Mouse (Mus musculus) subcutaneous adipose tissue, adult 2 months (tissue): Measurements from ENCODE around the gene Tspo. TPM values are rescaled to one million over a fixed set of nuclear protein-coding genes. Genes with fewer than 3 reads are reported as not detected.

Experiments used
- polyA plus RNA-seq: library from polyadenylated mRNA; depleted of rRNA; stranded (reverse); fragments of >200 nt; gene quantifications from 2 replicates; pipeline ENCODE4 v1.2.3, GENCODE M21; 2012; ENCODE audit warnings: low replicate concordance; rRNA removed

Tspo gene
- 588 and 1,237 TPM in 2 replicates for polyA plus RNA-seq

DNA sequence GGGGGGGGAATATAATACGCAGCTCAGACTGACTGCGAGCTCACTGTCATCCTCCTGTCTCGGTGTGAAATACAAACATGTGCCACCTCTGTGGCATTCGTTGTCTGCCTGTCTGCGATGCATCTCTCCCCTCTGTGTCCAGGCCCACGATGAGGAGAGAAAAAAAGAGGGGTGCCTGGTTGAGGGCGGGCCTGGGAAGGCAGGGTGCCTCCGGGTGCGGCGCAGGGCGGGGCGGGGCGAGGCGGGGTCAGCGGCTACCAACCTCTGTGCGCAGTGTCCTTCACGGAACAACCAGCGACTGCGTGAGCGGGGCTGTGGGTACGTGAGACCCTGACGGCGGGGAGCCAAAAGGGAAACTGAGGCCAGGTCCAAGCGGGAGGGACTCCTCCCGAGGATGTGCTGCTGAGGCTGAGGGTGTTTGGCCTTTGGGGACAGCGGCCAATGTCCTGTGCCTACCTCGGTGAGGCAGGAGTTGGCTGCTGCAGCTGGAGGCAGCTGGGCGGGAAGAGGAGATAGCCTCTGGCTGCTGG lies at the start of gene Tspo, which contains the start of gene Mcat:
Gene Tspo (plus strand): TSS at position 266 of the 530 bp plus-strand sequence.
Gene Mcat (minus strand): TSS at position 461 of the 530 bp plus-strand sequence.

DNA sequence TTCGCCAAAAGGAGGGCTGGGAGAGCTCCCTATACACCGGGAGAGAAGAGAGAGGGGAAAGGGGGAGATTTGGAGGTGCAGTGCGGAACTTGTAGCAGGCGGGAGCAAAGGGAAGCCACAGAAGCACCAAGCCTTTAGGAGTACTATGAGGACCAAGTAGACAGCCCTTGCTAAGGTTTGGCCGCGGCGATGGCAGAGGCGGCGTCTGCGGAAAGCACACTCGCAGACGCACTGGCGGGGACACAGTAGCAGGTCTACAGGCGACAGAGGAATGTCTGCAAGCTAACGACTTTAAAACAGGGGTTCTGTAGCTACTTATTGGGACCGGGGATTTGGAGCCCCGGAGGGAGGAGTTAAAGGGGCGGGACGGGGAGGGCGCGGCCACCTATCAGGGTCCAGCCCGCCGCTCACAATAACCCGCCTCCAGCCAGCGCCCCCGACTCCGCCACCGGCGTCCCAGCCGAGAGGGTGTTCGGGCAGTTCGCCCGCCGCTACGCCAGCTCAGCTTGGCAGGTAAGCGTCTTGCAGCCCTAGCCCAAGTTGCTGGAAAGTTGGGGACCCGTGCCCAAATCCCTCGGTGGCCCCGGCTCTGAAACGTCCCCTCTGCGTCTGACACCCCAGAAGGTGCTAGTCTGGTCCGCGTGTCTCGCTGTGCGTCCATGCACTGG lies 36.8 kb upstream of the Tspo start, which contains the start of gene Bik:
Gene Bik (plus strand): TSS at position 439 of the 668 bp plus-strand sequence.

DNA sequence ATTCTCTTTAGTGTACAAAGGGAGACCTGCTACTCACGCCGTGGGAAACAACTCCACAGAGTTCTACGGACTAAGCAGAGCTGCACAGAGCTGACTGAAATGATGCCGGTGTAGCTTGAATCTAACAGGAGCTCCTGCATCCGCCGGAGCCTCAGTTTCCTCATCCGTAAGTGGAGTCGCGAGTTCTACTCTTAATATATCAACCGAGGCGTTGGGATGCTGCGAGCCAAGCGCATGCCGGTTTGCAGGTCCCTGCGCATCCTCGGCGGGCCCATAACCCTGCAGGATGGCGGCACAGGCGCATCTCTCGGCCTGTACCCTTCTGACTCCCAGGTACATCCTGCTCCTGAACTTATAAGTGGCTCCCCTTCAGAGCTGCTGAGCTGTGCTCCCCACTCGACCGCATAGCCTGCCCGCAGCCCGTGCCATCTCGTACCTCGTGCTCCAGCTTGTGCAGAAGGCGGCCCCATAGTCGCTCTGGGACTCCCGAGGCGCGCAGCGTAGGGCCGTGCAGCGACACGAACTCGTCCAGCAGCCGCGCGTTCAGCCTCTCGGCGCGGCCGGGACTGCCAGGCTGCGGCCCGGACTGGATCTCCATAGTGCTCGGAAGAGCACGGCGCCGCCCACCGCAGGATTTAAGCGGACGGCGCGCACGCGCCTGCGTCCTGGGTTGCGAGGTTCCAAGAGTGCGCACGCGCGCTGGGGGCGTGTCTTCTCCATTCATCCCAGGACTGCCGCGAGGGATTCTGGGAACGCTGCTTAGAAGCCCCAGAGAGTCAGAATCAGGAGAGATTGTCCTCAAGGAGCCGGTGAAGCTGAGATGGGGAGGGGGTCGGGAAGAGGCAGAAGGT lies 31.3 kb downstream of the Tspo start, which contains the start of gene Ttll12:
Gene Ttll12 (minus strand): TSS at position 645 of the 851 bp plus-strand sequence.

Other genes with a start within 250 kb of the Tspo start
- 48.1 and 56.8 TPM in 2 replicates for gene Arfgap3, start 213.3 kb upstream of the Tspo start, polyA plus RNA-seq
- gene Pacsin2, start 99.0 kb upstream of the Tspo start, polyA plus RNA-seq, result 49.1 and 51.0 TPM in 2 replicates
- gene Ttll1, start 52.7 kb upstream of the Tspo start, polyA plus RNA-seq, result 13.9 and 15.6 TPM in 2 replicates
- gene Bik, start 36.7 kb upstream of the Tspo start, polyA plus RNA-seq, result 13.4 and 20.7 TPM in 2 replicates
- gene Mcat, start 195 bp downstream of the Tspo start, polyA plus RNA-seq, result 37.8 and 38.9 TPM in 2 replicates
- gene Ttll12, start 31.6 kb downstream of the Tspo start, polyA plus RNA-seq, result 20.4 and 40.5 TPM in 2 replicates
- gene Scube1, start 161.4 kb downstream of the Tspo start, polyA plus RNA-seq, result 0.50 and 136 TPM in 2 replicates
- 0.03 and 0.14 TPM in 2 replicates for gene Mpped1, start 215.9 kb downstream of the Tspo start, polyA plus RNA-seq